Mouse (Mus musculus) gastrocnemius, postnatal 14 days (tissue): ENCODE measurements around the gene Gm3542. TPM values are rescaled to one million over a fixed set of nuclear protein-coding genes. Genes with fewer than 3 reads are reported as not detected.
"Not testable (repeated sequence)": the region's sequence is repeated elsewhere in the genome, so short reads cannot be mapped to it uniquely, and the experiment has no call there.

Experiments used
- DNase-seq: peaks from one replicate; pipeline ENCODE4 v3.0.0; 2021; ENCODE audit warnings: mixed read lengths
- intact Hi-C: fragments of 180-260 bp; cut with DNase I; formaldehyde crosslinking; loops from one replicate; pipeline ENCODE4 v1.15.1; 2025; ENCODE audit warnings: low total_unique reads
- long read RNA-seq, 2 experiments: library from polyadenylated mRNA; stranded (forward); transcript quantifications; one replicate each; pipeline ENCODE4 v2.0.0; 2021
- total RNA-seq, 2 experiments: library from RNA; stranded (reverse); gene quantifications; 2 replicates each; pipeline ENCODE4 v1.2.3; 2021

The Gm3542 gene
- not detected for total RNA-seq
- long read RNA-seq, experiment 1 = 0 reads
- long read RNA-seq, experiment 2 = 0 reads

DNA sequence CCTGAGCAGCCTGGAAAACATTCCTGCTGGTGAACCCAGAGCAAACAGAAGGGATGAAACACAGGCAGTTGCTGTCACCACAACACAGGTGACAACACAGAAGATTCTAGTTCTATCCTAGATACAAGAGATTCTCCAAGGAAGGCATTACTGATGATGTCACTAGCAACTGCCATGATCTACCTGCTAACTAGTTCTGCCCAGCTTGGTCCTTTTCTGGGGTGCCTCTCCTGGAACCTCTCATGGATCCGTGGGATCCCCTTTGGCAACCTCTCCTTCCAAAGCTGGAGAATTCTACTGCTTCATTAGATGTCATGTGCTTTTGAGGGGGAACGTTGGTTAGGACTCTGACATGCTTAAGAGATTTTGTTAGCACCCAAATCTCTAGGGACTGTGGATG lies at the start of gene Gm3542:
TSS of gene Gm3542 (minus strand) at position 101 of the 400 bp plus-strand sequence.
- intact Hi-C loops, DNase-seq: not testable (repeated sequence)

Other genes with a start within 250 kb of the Gm3542 start
- not detected for gene Gm8279, start 203.4 kb downstream of the Gm3542 start, total RNA-seq
- gene Gm3317, start 170.4 kb downstream of the Gm3542 start, total RNA-seq = not detected
- gene Gm8271, start 149.1 kb downstream of the Gm3542 start, total RNA-seq = not detected
- not detected for gene Gm3526, start 74.3 kb downstream of the Gm3542 start, total RNA-seq
- under 1 TPM; 0.20 to 0.25 TPM for gene Gm3500, start 54.1 kb upstream of the Gm3542 start, total RNA-seq
- under 1 TPM; 0.72 to 0.82 TPM for gene Gm3194, start 120.5 kb upstream of the Gm3542 start, total RNA-seq
- not detected for gene Gm8246, start 142.9 kb upstream of the Gm3542 start, total RNA-seq
- gene Gm3187, start 149.3 kb upstream of the Gm3542 start, total RNA-seq = not detected
- gene Gm3488, start 166.7 kb upstream of the Gm3542 start, total RNA-seq = under 1 TPM in 1 of 2 experiments, not detected in 1; 0.47 TPM
- gene Gm3532, start 203.6 kb upstream of the Gm3542 start, total RNA-seq = not detected